Mouse (Mus musculus): Measurements from ENCODE around the gene Acap2. TPM values are rescaled to one million over a fixed set of nuclear protein-coding genes. Genes with fewer than 3 reads are reported as not detected.

The Acap2 gene
- polyA plus RNA-seq, 1 experiment from 2014 or later = 17.7 TPM

DNA sequence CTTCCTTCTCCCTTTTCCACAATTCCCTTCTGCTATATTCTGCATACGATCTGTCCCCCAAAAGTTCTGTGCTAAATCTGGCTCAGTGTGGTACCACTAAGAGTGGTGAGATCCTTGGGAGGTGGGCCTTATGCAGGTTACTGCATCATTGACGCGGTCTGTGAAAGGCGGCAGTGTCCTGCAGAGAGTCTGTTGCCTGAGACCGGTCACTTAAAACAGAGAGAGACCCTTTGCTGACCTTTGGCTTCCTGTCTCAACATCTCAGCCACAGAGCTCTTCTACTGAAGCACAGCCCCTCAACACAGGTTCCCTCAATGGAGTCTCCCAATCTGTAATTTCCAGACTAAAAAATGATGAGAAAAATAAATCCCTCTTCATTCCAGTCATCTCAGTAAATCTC, 76.1 kb downstream of the Acap2 start:
- no peak overlapping the region for H3K4me2 ChIP-seq
- no peaks in the 10 kb centered on the region for H3K27me3 ChIP-seq
- no peaks in the 10 kb centered on the region for H3K9me3 ChIP-seq (replicated peaks)
- ATAC-seq (replicated peaks; ENCODE audit: low FRiP score) = no peak
- no peak overlapping the region for H3K9ac ChIP-seq
- H3K36me3 ChIP-seq = peaks cover 39% of the 10 kb centered on the region
- 63% methylated on average over 5 of the region's 5 CpGs for WGBS
- H3K27ac ChIP-seq = no peak overlapping the region
- no peaks in the 10 kb centered on the region for H3K4me1 ChIP-seq
- H3K4me3 ChIP-seq (replicated peaks) = no peak overlapping the region

DNA sequence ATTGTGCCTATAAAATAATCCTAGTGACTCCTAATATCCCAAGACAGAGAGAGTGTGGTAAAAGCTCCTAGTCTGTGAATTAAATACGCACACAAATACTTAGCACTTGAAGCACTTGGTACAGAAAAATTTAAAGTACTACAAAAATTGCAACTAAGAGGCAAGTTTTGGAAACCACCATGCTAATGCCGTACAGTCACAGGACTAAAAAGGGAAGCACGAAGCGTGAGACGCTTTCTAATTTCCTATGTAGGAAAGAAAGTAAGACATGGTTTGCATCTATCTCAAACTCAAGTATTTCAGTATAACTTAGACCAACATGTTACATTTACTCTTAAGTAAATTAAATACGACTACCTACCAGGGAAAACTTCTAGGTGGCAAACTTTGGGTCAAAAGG, 79.4 kb downstream of the Acap2 start:
- 91% methylated on average over 6 of the region's 6 CpGs for WGBS
- no peak overlapping the region for H3K27ac ChIP-seq
- no peak overlapping the region for H3K4me2 ChIP-seq
- no peak for ATAC-seq (replicated peaks; ENCODE audit: low FRiP score)
- no peak overlapping the region for H3K4me3 ChIP-seq (replicated peaks)
- H3K27me3 ChIP-seq = no peaks in the 10 kb centered on the region
- H3K4me1 ChIP-seq = no peaks in the 10 kb centered on the region
- H3K9me3 ChIP-seq (replicated peaks) = no peaks in the 10 kb centered on the region
- H3K9ac ChIP-seq = no peak overlapping the region
- H3K36me3 ChIP-seq = peaks cover 23% of the 10 kb centered on the region

- Histone ChIP-seq H3K27me3 (no peaks in the 10 kb centered on the region), H3K36me3 (peaks cover 60% of the 10 kb centered on the region), H3K4me3 (replicated peaks) (no peak overlapping the region), H3K27ac (no peak overlapping the region), H3K4me2 (no peak overlapping the region), H3K9me3 (replicated peaks) (no peaks in the 10 kb centered on the region), H3K4me1 (no peaks in the 10 kb centered on the region), H3K9ac (no peak overlapping the region)
- no peak for ATAC-seq (replicated peaks; ENCODE audit: low FRiP score)
These were observed 87.4 kb downstream of the Acap2 start for GRCm38 (mm10) chr16:31113596-31113995.

- Histone ChIP-seq H3K27ac (no peak overlapping the region), H3K4me2 (no peak overlapping the region), H3K27me3 (no peaks in the 10 kb centered on the region), H3K4me1 (no peaks in the 10 kb centered on the region), H3K9ac (no peak overlapping the region), H3K9me3 (replicated peaks) (no peaks in the 10 kb centered on the region), H3K4me3 (replicated peaks) (no peak overlapping the region), H3K36me3 (peaks cover 73% of the 10 kb centered on the region)
- WGBS = 94% methylated on average over 2 of the region's 2 CpGs
- no peak for ATAC-seq (replicated peaks; ENCODE audit: low FRiP score)
These were observed 99.7 kb downstream of the Acap2 start for GRCm38 (mm10) chr16:31101352-31101751.

GRCm38 (mm10) chr16:31099906-31100305, 101.1 kb downstream of the Acap2 start:
- no peaks in the 10 kb centered on the region for H3K27me3 ChIP-seq
- no peak for ATAC-seq (replicated peaks; ENCODE audit: low FRiP score)
- WGBS = 76% methylated on average over 1 of the region's 1 CpGs

GRCm38 (mm10) chr16:31094036-31094435, 107.0 kb downstream of the Acap2 start:
- Histone ChIP-seq H3K36me3 (peaks cover 26% of the 10 kb centered on the region), H3K27me3 (no peaks in the 10 kb centered on the region), H3K4me1 (no peaks in the 10 kb centered on the region), H3K9ac (no peak overlapping the region), H3K4me2 (no peak overlapping the region), H3K9me3 (replicated peaks) (no peaks in the 10 kb centered on the region), H3K4me3 (replicated peaks) (no peak overlapping the region), H3K27ac (no peak overlapping the region)
- 92% methylated on average over 6 of the region's 6 CpGs for WGBS
- no peak for ATAC-seq (replicated peaks; ENCODE audit: low FRiP score)

More at GRCm38 (mm10) chr16:31099906-31100305, 101.1 kb downstream of the Acap2 start:
- Histone ChIP-seq H3K9me3 (replicated peaks) (no peaks in the 10 kb centered on the region), H3K27ac (no peak overlapping the region), H3K4me3 (replicated peaks) (no peak overlapping the region), H3K9ac (no peak overlapping the region), H3K36me3 (peaks cover 64% of the 10 kb centered on the region), H3K4me1 (no peaks in the 10 kb centered on the region), H3K4me2 (no peak overlapping the region)

DNA sequence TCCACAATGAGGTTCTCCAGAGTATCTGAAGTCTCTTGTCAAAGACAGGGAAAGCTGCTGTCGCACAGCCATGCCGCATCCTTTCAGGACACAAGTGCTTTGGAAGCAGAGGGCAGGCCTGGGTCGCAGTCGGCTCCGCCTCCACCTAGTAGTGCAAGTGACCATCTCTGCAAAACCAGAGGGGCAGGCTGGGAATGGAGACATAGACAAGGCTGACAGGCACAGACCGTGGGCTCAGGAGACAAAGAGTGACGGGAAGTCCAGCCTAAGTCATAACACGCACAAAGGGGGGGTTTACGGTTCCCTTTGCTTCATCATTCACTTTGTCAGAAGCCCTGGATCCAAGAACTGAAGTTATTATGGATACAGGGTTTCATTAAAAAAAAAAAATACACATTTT, 107.9 kb downstream of the Acap2 start:
- no peak overlapping the region for H3K4me2 ChIP-seq
- no peaks in the 10 kb centered on the region for H3K9me3 ChIP-seq (replicated peaks)
- 71% methylated on average over 9 of the region's 9 CpGs for WGBS
- no peaks in the 10 kb centered on the region for H3K27me3 ChIP-seq
- peaks cover 21% of the 10 kb centered on the region for H3K36me3 ChIP-seq
- no peak overlapping the region for H3K27ac ChIP-seq
- no peak overlapping the region for H3K4me3 ChIP-seq (replicated peaks)
- no peaks in the 10 kb centered on the region for H3K4me1 ChIP-seq
- no peak overlapping the region for H3K9ac ChIP-seq
- no peak for ATAC-seq (replicated peaks; ENCODE audit: low FRiP score)

DNA sequence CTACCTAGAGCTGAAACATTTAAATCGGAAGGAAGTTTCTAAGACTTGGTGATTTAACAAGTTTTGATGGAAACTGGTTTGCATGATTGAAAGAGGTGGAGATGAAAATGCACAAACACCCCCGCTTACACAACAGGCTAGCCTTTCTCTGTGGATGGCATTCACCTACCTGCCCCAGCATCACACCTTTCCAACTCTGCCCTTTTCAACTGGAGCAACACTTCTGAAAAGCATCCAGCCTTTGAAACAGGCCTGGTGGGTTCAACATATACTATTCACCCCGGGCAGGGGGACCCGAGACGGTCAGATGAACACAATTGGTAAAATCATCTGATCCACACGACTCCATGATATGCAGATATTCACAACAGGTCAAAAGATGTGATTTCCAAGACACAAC, 119.2 kb downstream of the Acap2 start:
- WGBS = 74% methylated on average over 6 of the region's 6 CpGs
- ATAC-seq (replicated peaks; ENCODE audit: low FRiP score) = no peak
- no peak overlapping the region for H3K9ac ChIP-seq
- H3K27me3 ChIP-seq = no peaks in the 10 kb centered on the region
- H3K27ac ChIP-seq = no peak overlapping the region
- peaks cover 17% of the 10 kb centered on the region for H3K4me1 ChIP-seq
- H3K4me3 ChIP-seq (replicated peaks) = no peak overlapping the region
- peaks cover 9% of the 10 kb centered on the region; the same call in 1 of the 2 replicates for H3K36me3 ChIP-seq
- H3K4me2 ChIP-seq = peak overlapping the region; percentile 91
- no peaks in the 10 kb centered on the region for H3K9me3 ChIP-seq (replicated peaks)

- peaks cover 9% of the 10 kb centered on the region; the same call in 1 of the 2 replicates for H3K36me3 ChIP-seq
- peak within 1 kb of the TSS; percentile 75 for H3K9ac ChIP-seq
- ATAC-seq (replicated peaks; ENCODE audit: low FRiP score) = peak; percentile 98
- peaks cover 17% of the 10 kb centered on the region for H3K4me1 ChIP-seq
- peak within 1 kb of the TSS; percentile 91 for H3K4me2 ChIP-seq
- H3K9me3 ChIP-seq (replicated peaks) = no peaks in the 10 kb centered on the region
- H3K4me3 ChIP-seq (replicated peaks) = peak within 1 kb of the TSS; percentile 92
- no peaks in the 10 kb centered on the region for H3K27me3 ChIP-seq
- peak within 1 kb of the TSS; percentile 97 for H3K27ac ChIP-seq
- WGBS = under 1% methylated on average over 54 of the region's 54 CpGs
These were observed 119.8 kb downstream of the Acap2 start, which contains the start of gene Xxylt1 for GRCm38 (mm10) chr16:31081125-31081664. TSS of gene Xxylt1 (minus strand) at chr16:31081432.

GRCm38 (mm10) chr16:31080573-31081051, 120.4 kb downstream of the Acap2 start:
- Histone ChIP-seq H3K36me3 (peaks cover 9% of the 10 kb centered on the region; the same call in 1 of the 2 replicates), H3K27ac (peak overlapping the region; percentile 97), H3K4me2 (peak overlapping the region; percentile 91), H3K4me1 (peaks cover 17% of the 10 kb centered on the region), H3K9ac (peak overlapping the region; percentile 75), H3K27me3 (no peaks in the 10 kb centered on the region), H3K9me3 (replicated peaks) (no peaks in the 10 kb centered on the region), H3K4me3 (replicated peaks) (peak overlapping the region; percentile 92)
- under 1% methylated on average over 36 of the region's 36 CpGs for WGBS
- peak; percentile 81 for ATAC-seq (replicated peaks; ENCODE audit: low FRiP score)

GRCm38 (mm10) chr16:31077396-31077795, 123.6 kb downstream of the Acap2 start:
- Histone ChIP-seq H3K4me2 (no peak overlapping the region), H3K27me3 (no peaks in the 10 kb centered on the region), H3K9me3 (replicated peaks) (no peaks in the 10 kb centered on the region), H3K4me1 (peaks cover 12% of the 10 kb centered on the region), H3K4me3 (replicated peaks) (no peak overlapping the region), H3K9ac (no peak overlapping the region), H3K27ac (no peak overlapping the region), H3K36me3 (peaks cover 9% of the 10 kb centered on the region; the same call in 1 of the 2 replicates)
- 93% methylated on average over 5 of the region's 5 CpGs for WGBS
- no peak for ATAC-seq (replicated peaks; ENCODE audit: low FRiP score)

DNA sequence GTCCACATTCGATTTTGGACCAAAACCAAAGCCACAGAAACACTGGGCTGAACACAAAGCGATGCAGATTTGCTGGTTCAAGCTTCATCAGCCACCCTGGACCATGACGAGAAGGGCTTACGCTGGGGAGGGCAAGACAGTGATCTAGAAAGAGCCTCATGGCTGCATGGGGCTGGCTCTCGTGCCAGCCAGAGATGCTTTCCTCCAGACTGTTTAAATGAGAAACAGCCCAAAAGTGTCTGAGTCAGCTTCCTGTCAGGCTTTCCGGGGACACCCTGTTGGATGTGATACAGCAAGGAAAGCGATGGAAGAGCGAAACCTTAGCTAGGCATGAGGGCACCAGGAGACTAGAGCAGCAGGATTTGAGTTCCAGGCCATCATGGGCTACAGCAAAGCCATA, 124.6 kb downstream of the Acap2 start:
- H3K4me1 ChIP-seq = peaks cover 8% of the 10 kb centered on the region
- no peak overlapping the region for H3K4me3 ChIP-seq (replicated peaks)
- WGBS = 85% methylated on average over 8 of the region's 8 CpGs
- no peak overlapping the region for H3K27ac ChIP-seq
- no peaks in the 10 kb centered on the region for H3K27me3 ChIP-seq
- no peak for ATAC-seq (replicated peaks; ENCODE audit: low FRiP score)
- H3K9ac ChIP-seq = no peak overlapping the region
- peaks cover 9% of the 10 kb centered on the region; the same call in 1 of the 2 replicates for H3K36me3 ChIP-seq
- H3K9me3 ChIP-seq (replicated peaks) = no peaks in the 10 kb centered on the region
- no peak overlapping the region for H3K4me2 ChIP-seq
